Mouse (Mus musculus): Measurements from ENCODE around the gene Cyfip2.

Gene Cyfip2

GRCm38 (mm10) chr11:46308271-46308974, 4.2 kb downstream of the Cyfip2 start:
- in situ Hi-C loops (cut with MseI, MboI), result no loop called here

- in situ Hi-C loops (cut with MseI, MboI), result no loop called here
Observed at GRCm38 (mm10) chr11:46307768-46308167, 4.9 kb downstream of the Cyfip2 start.

GRCm38 (mm10) chr11:46306776-46307175, 5.9 kb downstream of the Cyfip2 start:
- in situ Hi-C loops (cut with MseI, MboI), result no loop called here

- in situ Hi-C loops (cut with MseI, MboI), result no loop called here
Observed at GRCm38 (mm10) chr11:46305881-46306520, 6.7 kb downstream of the Cyfip2 start.

GRCm38 (mm10) chr11:46304864-46305710, 7.6 kb downstream of the Cyfip2 start:
- in situ Hi-C loops (cut with MseI, MboI), result no loop called here

- in situ Hi-C loops (cut with MseI, MboI), result no loop called here
Observed at GRCm38 (mm10) chr11:46304093-46304492, 8.6 kb downstream of the Cyfip2 start.

- in situ Hi-C loops (cut with MseI, MboI), result no loop called here
Observed at GRCm38 (mm10) chr11:46302471-46302870, 10.2 kb downstream of the Cyfip2 start.

GRCm38 (mm10) chr11:46301579-46302248, 10.9 kb downstream of the Cyfip2 start:
- in situ Hi-C loops (cut with MseI, MboI), result no loop called here

GRCm38 (mm10) chr11:46299901-46300300, 12.8 kb downstream of the Cyfip2 start:
- in situ Hi-C loops (cut with MseI, MboI), result no loop called here

GRCm38 (mm10) chr11:46298889-46299785, 13.5 kb downstream of the Cyfip2 start:
- in situ Hi-C loops (cut with MseI, MboI), result no loop called here

- in situ Hi-C loops (cut with MseI, MboI), result no loop called here
Observed at GRCm38 (mm10) chr11:46294390-46294789, 18.3 kb downstream of the Cyfip2 start.

- in situ Hi-C loops (cut with MseI, MboI), result no loop called here
Observed at GRCm38 (mm10) chr11:46293491-46293890, 19.2 kb downstream of the Cyfip2 start.

GRCm38 (mm10) chr11:46290988-46291405, 21.7 kb downstream of the Cyfip2 start:
- in situ Hi-C loops (cut with MseI, MboI), result no loop called here

- in situ Hi-C loops (cut with MseI, MboI), result no loop called here
Observed at GRCm38 (mm10) chr11:46289561-46289960, 23.1 kb downstream of the Cyfip2 start.

GRCm38 (mm10) chr11:46289022-46289421, 23.6 kb downstream of the Cyfip2 start:
- in situ Hi-C loops (cut with MseI, MboI), result no loop called here

GRCm38 (mm10) chr11:46288091-46288490, 24.6 kb downstream of the Cyfip2 start:
- in situ Hi-C loops (cut with MseI, MboI), result no loop called here

GRCm38 (mm10) chr11:46286803-46287202, 25.9 kb downstream of the Cyfip2 start:
- in situ Hi-C loops (cut with MseI, MboI), result no loop called here

GRCm38 (mm10) chr11:46283800-46284199, 28.9 kb downstream of the Cyfip2 start:
- in situ Hi-C loops (cut with MseI, MboI), result no loop called here

GRCm38 (mm10) chr11:46282612-46283011, 30.0 kb downstream of the Cyfip2 start:
- in situ Hi-C loops (cut with MseI, MboI), result no loop called here

- in situ Hi-C loops (cut with MseI, MboI), result loop anchor here (5.0 to 10.0 kb wide), 2 partner anchors 154 to 156 kb away; partner anchors contain the start of gene Med7 (in 1 of the 2)
Observed at GRCm38 (mm10) chr11:46278709-46279108, 34.0 kb downstream of the Cyfip2 start.

- in situ Hi-C loops (cut with MseI, MboI), result loop anchor here (5.0 to 10.0 kb wide), 2 partner anchors 154 to 157 kb away; partner anchors contain the start of gene Med7 (in 1 of the 2)
Observed at GRCm38 (mm10) chr11:46278140-46278539, 34.5 kb downstream of the Cyfip2 start.
